Comparison of ENCODE assay signal across 8 mouse cellular contexts in the genomic region with DNA sequence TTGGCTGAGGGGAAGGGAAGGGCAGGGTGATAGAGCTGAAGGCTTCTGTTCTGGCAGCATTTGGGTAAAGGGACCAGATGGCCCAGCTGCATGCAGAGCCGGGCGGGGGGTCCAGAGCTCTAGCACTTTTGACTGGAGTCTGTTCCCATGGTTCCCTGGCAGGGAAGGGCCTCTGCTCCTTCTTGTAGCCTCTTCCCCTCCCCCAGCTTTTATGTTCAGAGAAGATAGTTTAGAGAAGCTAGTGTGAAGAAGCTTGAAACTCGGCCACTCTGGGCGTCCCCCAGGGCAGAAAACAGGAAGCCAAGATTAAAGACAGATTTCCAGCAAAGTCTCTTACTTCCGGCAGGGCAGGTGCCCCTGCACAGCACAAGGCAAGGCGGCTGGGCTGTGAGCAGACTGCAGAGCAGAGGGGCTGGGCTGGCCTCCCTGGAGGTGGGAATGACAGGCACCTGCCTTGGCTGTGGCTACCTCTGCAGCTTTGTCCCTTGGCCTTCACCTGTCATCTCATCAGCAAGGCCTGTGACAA. TPM values are rescaled to one million over a fixed set of nuclear protein-coding genes. Genes with fewer than 3 reads are reported as not detected.
A peak's percentile ranks its signal among the peaks of the same experiment; 100 is the strongest.
DNase-seq lines count a peak whose midpoint lies in the region; ATAC-seq lines count a peak whose summit lies in the region.

No protein-coding gene starts in this region.

- no peaks in the 10 kb centered on the region for H3K27me3 ChIP-seq in liver, embryonic 13.5 days
- no peaks in the 10 kb centered on the region for H3K27me3 ChIP-seq in stomach, embryonic 16.5 days (ENCODE audit: control insufficient read depth, insufficient read depth, low read length)

- DNase-seq in cerebellum, postnatal 14 days = peak; percentile 75 to 85
- DNase-seq in cerebellum, adult 18-20 months = no peak
- peak; percentile 53 for DNase-seq in retina, postnatal 1 day
- DNase-seq in retina, embryonic 14.5 days (ENCODE audit: low spot score) = no peak
- DNase-seq in liver, embryonic 13.5 days = no peak
- DNase-seq in kidney, postnatal 14 days = no peak
- DNase-seq in urinary bladder, postnatal 4 days (ENCODE audit: low spot score in 2 of 2) = no peak

- no peak overlapping the region for H3K4me3 ChIP-seq in liver, embryonic 13.5 days (replicated peaks)
- no peak overlapping the region for H3K4me3 ChIP-seq in stomach, embryonic 16.5 days (replicated peaks; ENCODE audit: low read length)

- WGBS in liver, embryonic 13.5 days (ENCODE audit: insufficient replicate concordance) = 13% methylated on average over 6 of the region's 6 CpGs
- WGBS in stomach, embryonic 16.5 days = 20% methylated on average over 6 of the region's 6 CpGs

- no peak overlapping the region for H3K9ac ChIP-seq in liver, embryonic 13.5 days
- peak overlapping the region; percentile 11 for H3K9ac ChIP-seq in stomach, embryonic 16.5 days (ENCODE audit: low read length)

- ATAC-seq in liver, embryonic 13.5 days (ENCODE audit: low read depth) = peak; percentile 6; the same call in 1 of the 2 replicates
- no peak for ATAC-seq in stomach, embryonic 16.5 days (ENCODE audit: insufficient read depth, low FRiP score)

- no peaks in the 10 kb centered on the region for H3K9me3 ChIP-seq in liver, embryonic 13.5 days (replicated peaks)
- no peaks in the 10 kb centered on the region for H3K9me3 ChIP-seq in stomach, embryonic 16.5 days (replicated peaks; ENCODE audit: control insufficient read depth, low read length)

- H3K36me3 ChIP-seq in liver, embryonic 13.5 days = no peaks in the 10 kb centered on the region
- H3K36me3 ChIP-seq in stomach, embryonic 16.5 days (ENCODE audit: control insufficient read depth, insufficient read depth, low read length) = no peaks in the 10 kb centered on the region

- peak overlapping the region; percentile 71 for H3K27ac ChIP-seq in liver, embryonic 13.5 days
- peak overlapping the region; percentile 6; the same call in 1 of the 2 replicates for H3K27ac ChIP-seq in stomach, embryonic 16.5 days (ENCODE audit: low read length)

- H3K4me1 ChIP-seq in liver, embryonic 13.5 days (replicated peaks) = peaks cover 50% of the 10 kb centered on the region
- H3K4me1 ChIP-seq in stomach, embryonic 16.5 days (ENCODE audit: control insufficient read depth, insufficient read depth, low read length) = peaks cover 21% of the 10 kb centered on the region

- H3K4me2 ChIP-seq in liver, embryonic 13.5 days = no peak overlapping the region
- no peak overlapping the region for H3K4me2 ChIP-seq in stomach, embryonic 16.5 days (ENCODE audit: low read depth, low read length)

RNA-seq across cellular contexts. Expression of a gene that starts 2.6 kb away (rescaled TPM):
- 20.7 and 21.7 TPM in 2 replicates for polyA plus RNA-seq in liver, embryonic 13.5 days (2015; fragmentation: Nextera tagmentation; extraction: Ambion mirVana)
- polyA plus RNA-seq in stomach, embryonic 16.5 days (2015; fragmentation: Nextera tagmentation; extraction: Ambion mirVana) = 26.6 and 27.9 TPM in 2 replicates

RNA-seq across cellular contexts. Expression of a gene that starts 30.3 kb away (rescaled TPM):
- 0.06 TPM in 1 of 2 replicates, not detected in the other for polyA plus RNA-seq in liver, embryonic 13.5 days (2015; fragmentation: Nextera tagmentation; extraction: Ambion mirVana)
- polyA plus RNA-seq in stomach, embryonic 16.5 days (2015; fragmentation: Nextera tagmentation; extraction: Ambion mirVana) = not detected in 2 replicates

RNA-seq across cellular contexts. Expression of a gene that starts 32.7 kb away (rescaled TPM):
- 0.10 TPM in 1 of 2 replicates, not detected in the other for polyA plus RNA-seq in liver, embryonic 13.5 days (2015; fragmentation: Nextera tagmentation; extraction: Ambion mirVana)
- not detected in 2 replicates for polyA plus RNA-seq in stomach, embryonic 16.5 days (2015; fragmentation: Nextera tagmentation; extraction: Ambion mirVana)

RNA-seq across cellular contexts. Expression of a gene that starts 36.9 kb away (rescaled TPM):
- polyA plus RNA-seq in liver, embryonic 13.5 days (2015; fragmentation: Nextera tagmentation; extraction: Ambion mirVana) = 0.17 and 0.22 TPM in 2 replicates
- polyA plus RNA-seq in stomach, embryonic 16.5 days (2015; fragmentation: Nextera tagmentation; extraction: Ambion mirVana) = 0.05 TPM in 1 of 2 replicates, not detected in the other

RNA-seq across cellular contexts. Expression of a gene that starts 44.8 kb away (rescaled TPM):
- not detected in 2 replicates for polyA plus RNA-seq in liver, embryonic 13.5 days (2015; fragmentation: Nextera tagmentation; extraction: Ambion mirVana)
- polyA plus RNA-seq in stomach, embryonic 16.5 days (2015; fragmentation: Nextera tagmentation; extraction: Ambion mirVana) = not detected in 2 replicates

Comparison
In these comparisons a context has a peak if more than half of its experiments do, and no peak if none do; other contexts are left out.
1. DNase-seq: peak in cerebellum, postnatal 14 days (2 of 2) and retina, postnatal 1 day (single experiment); none in cerebellum, adult 18-20 months (0 of 2), retina, embryonic 14.5 days (single experiment), liver, embryonic 13.5 days (single experiment), kidney, postnatal 14 days (single experiment) and urinary bladder, postnatal 4 days (0 of 2).